Mouse (Mus musculus): Measurements from ENCODE around the gene Taf3.

DNA sequence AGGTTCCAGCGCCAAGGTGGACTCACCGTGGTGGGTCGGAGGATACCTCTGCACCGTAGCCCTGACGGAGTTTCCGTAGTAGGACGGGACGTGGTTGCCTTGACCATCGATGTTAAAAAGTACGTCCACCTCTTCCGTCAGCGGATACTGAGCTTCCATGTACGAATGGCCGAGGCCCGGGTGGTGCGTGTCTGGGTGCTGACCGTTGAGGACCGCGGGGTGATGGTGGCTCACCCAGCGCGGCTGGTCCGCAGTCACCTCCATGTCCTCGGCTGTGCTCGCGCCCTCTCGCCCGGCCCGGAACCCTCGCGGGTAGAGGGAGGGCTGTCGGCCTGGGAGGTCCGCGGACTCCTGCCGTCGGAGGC is 171.1 kb downstream of the Taf3 start:
- no peak for TF ChIP-seq CHD2 (IDR thresholded peaks at IDR 0.05; ENCODE audit: low read depth, low read length)
- TF ChIP-seq MAFK (IDR thresholded peaks at IDR 0.05; ENCODE audit: insufficient read depth, low read depth, low read length) = no peak
- TF ChIP-seq ZC3H11A (IDR thresholded peaks at IDR 0.05; ENCODE audit: borderline replicate concordance, low read depth, low read length) = no peak
- TF ChIP-seq HCFC1 (IDR thresholded peaks at IDR 0.05; ENCODE audit: borderline replicate concordance, insufficient read depth, low read length) = no peak

All from ES-E14 (cell line).